ENCODE assay signal across 20 mouse cellular contexts in genomic region chr4:39486393-39486792, GRCm38 (mm10). TPM values are rescaled to one million over a fixed set of nuclear protein-coding genes. Genes with fewer than 3 reads are reported as not detected.
"Had no signal": no experiment of that assay in that cellular context is flagged by ENCODE, and none has a peak within 500 bp of the region (broad histone marks: within the 10 kb centered on the region; RNA-seq: fewer than 3 reads in every experiment).

No protein-coding gene starts in this region.

- H3K9ac ChIP-seq: lung, embryonic 15.5 days; midbrain, embryonic 13.5 days; midbrain, embryonic 15.5 days; neural tube, embryonic 12.5 days; stomach, embryonic 15.5 days had no signal

- H3K4me2 ChIP-seq: lung, embryonic 15.5 days; midbrain, embryonic 11.5 days; midbrain, embryonic 13.5 days; midbrain, embryonic 15.5 days; neural tube, embryonic 12.5 days; stomach, embryonic 15.5 days had no signal

- H3K36me3 ChIP-seq: lung, embryonic 15.5 days; midbrain, embryonic 13.5 days; midbrain, embryonic 15.5 days; neural tube, embryonic 12.5 days; stomach, embryonic 15.5 days had no signal

- H3K9me3 ChIP-seq: lung, embryonic 15.5 days; megakaryocyte, embryonic 14.5 days; midbrain, embryonic 13.5 days; midbrain, embryonic 15.5 days; neural tube, embryonic 12.5 days; stomach, embryonic 15.5 days had no signal

- H3K4me1 ChIP-seq: lung, embryonic 15.5 days; megakaryocyte, embryonic 14.5 days; midbrain, embryonic 13.5 days; midbrain, embryonic 15.5 days; neural tube, embryonic 12.5 days; stomach, embryonic 15.5 days had no signal

- DNase-seq: lung, adult 2 months; lung, postnatal 14 days; lung, postnatal 36 days; right cerebral cortex, postnatal 14 days; thymus, adult 2 months; thymus, postnatal 25 days; thymus, postnatal 4 days had no signal

- H3K4me3 ChIP-seq: lung, embryonic 15.5 days; megakaryocyte, embryonic 14.5 days; midbrain, embryonic 13.5 days; midbrain, embryonic 15.5 days; neural tube, embryonic 12.5 days; stomach, embryonic 15.5 days had no signal

- ATAC-seq: lung, postnatal 0 days; midbrain, embryonic 13.5 days; midbrain, embryonic 15.5 days had no signal

- H3K27ac ChIP-seq: lung, embryonic 15.5 days; macrophage; midbrain, embryonic 13.5 days; midbrain, embryonic 15.5 days; neural tube, embryonic 12.5 days; stomach, embryonic 15.5 days; stomach, postnatal 0 days had no signal

- H3K27me3 ChIP-seq: lung, embryonic 15.5 days; megakaryocyte, embryonic 14.5 days; midbrain, embryonic 13.5 days; midbrain, embryonic 15.5 days; neural tube, embryonic 12.5 days; stomach, embryonic 15.5 days had no signal

RNA-seq across cellular contexts. Expression of gene 1700009N14Rik, which starts 36.3 kb away (rescaled TPM):
- polyA plus RNA-seq: lung, adult 2 months; lung, embryonic 15.5 days; lung, postnatal 0 days; macrophage; midbrain, embryonic 11.5 days; midbrain, embryonic 13.5 days; midbrain, embryonic 15.5 days; midbrain, postnatal 0 days; neural tube, embryonic 12.5 days; neural tube, embryonic 14.5 days; spleen, adult 2 months had no signal
